Mouse (Mus musculus) R1 (cell line): ENCODE results near the gene Phox2b.

Source experiments
- DNase-seq: peaks from one replicate; pipeline ENCODE4 v3.0.0-alpha.2; 2018; ENCODE audit warnings: low read depth, low spot score

Phox2b gene

GRCm38 (mm10) chr5:67098733-67099323, at the start of gene Phox2b:
TSS of gene Phox2b (minus strand) at chr5:67099301.
- DNase-seq: peak; percentile 31

GRCm38 (mm10) chr5:67142622-67143021, 43.5 kb upstream of the Phox2b start:
- no peak for DNase-seq

GRCm38 (mm10) chr5:67139052-67140015, 40.2 kb upstream of the Phox2b start:
- peak; percentile 11 for DNase-seq

- DNase-seq: peak; percentile 93
These were observed 39.5 kb upstream of the Phox2b start for GRCm38 (mm10) chr5:67138643-67139042.

GRCm38 (mm10) chr5:67134698-67135097, 35.6 kb upstream of the Phox2b start:
- DNase-seq: peak; percentile 21

GRCm38 (mm10) chr5:67131671-67132070, 32.6 kb upstream of the Phox2b start:
- no peak for DNase-seq

- DNase-seq: peak; percentile 57
These were observed 7.2 kb upstream of the Phox2b start for GRCm38 (mm10) chr5:67106261-67106660.

GRCm38 (mm10) chr5:67103016-67103415, 3.9 kb upstream of the Phox2b start:
- no peak for DNase-seq

GRCm38 (mm10) chr5:67101793-67102600, 2.9 kb upstream of the Phox2b start:
- peak; percentile 43 for DNase-seq

GRCm38 (mm10) chr5:67101395-67101760, 2.3 kb upstream of the Phox2b start:
- no peak for DNase-seq

- DNase-seq: peak; percentile 17
These were observed 1.7 kb upstream of the Phox2b start for GRCm38 (mm10) chr5:67100564-67101394.

GRCm38 (mm10) chr5:67099393-67100271, 531 bp upstream of the Phox2b start:
- DNase-seq: peak; percentile 39

GRCm38 (mm10) chr5:67098051-67098732, 909 bp downstream of the Phox2b start:
- no peak for DNase-seq

- DNase-seq: peak; percentile 39
These were observed 1.7 kb downstream of the Phox2b start for GRCm38 (mm10) chr5:67097106-67098050.

GRCm38 (mm10) chr5:67096378-67096771, 2.7 kb downstream of the Phox2b start:
- DNase-seq: peak; percentile 42

- DNase-seq: peak; percentile 38
These were observed 3.3 kb downstream of the Phox2b start for GRCm38 (mm10) chr5:67095651-67096377.

GRCm38 (mm10) chr5:67095153-67095552, 3.9 kb downstream of the Phox2b start:
- peak; percentile 15 for DNase-seq

GRCm38 (mm10) chr5:67093991-67094390, 5.1 kb downstream of the Phox2b start:
- no peak for DNase-seq
